Mouse (Mus musculus): ENCODE measurements around the gene Micu1.

Gene Micu1

GRCm38 (mm10) chr10:59773441-59774140 is 71.3 kb downstream of the Micu1 start:
- intact Hi-C loops (cut with DNase I): no loop called here

GRCm38 (mm10) chr10:59774141-59774534 is 71.9 kb downstream of the Micu1 start:
- intact Hi-C loops (cut with DNase I): no loop called here

- intact Hi-C loops (cut with DNase I): no loop called here
These were observed 75.0 kb downstream of the Micu1 start for GRCm38 (mm10) chr10:59777246-59777645.

- intact Hi-C loops (cut with DNase I): no loop called here
These were observed 75.9 kb downstream of the Micu1 start for GRCm38 (mm10) chr10:59778137-59778710.

GRCm38 (mm10) chr10:59780698-59781097 is 78.4 kb downstream of the Micu1 start:
- intact Hi-C loops (cut with DNase I): no loop called here

GRCm38 (mm10) chr10:59781205-59781931 is 79.1 kb downstream of the Micu1 start:
- intact Hi-C loops (cut with DNase I): no loop called here

GRCm38 (mm10) chr10:59784731-59785685 is 82.7 kb downstream of the Micu1 start:
- intact Hi-C loops (cut with DNase I): no loop called here

GRCm38 (mm10) chr10:59786289-59786688 is 84.0 kb downstream of the Micu1 start:
- intact Hi-C loops (cut with DNase I): no loop called here

- intact Hi-C loops (cut with DNase I): no loop called here
These were observed 85.0 kb downstream of the Micu1 start for GRCm38 (mm10) chr10:59787140-59787800.

GRCm38 (mm10) chr10:59787870-59788269 is 85.6 kb downstream of the Micu1 start:
- intact Hi-C loops (cut with DNase I): no loop called here

- intact Hi-C loops (cut with DNase I): no loop called here
These were observed 88.1 kb downstream of the Micu1 start for GRCm38 (mm10) chr10:59790291-59790929.

GRCm38 (mm10) chr10:59791896-59792295 is 89.6 kb downstream of the Micu1 start:
- intact Hi-C loops (cut with DNase I): no loop called here

- intact Hi-C loops (cut with DNase I): no loop called here
These were observed 90.4 kb downstream of the Micu1 start for GRCm38 (mm10) chr10:59792575-59793176.

GRCm38 (mm10) chr10:59793454-59793853 is 91.2 kb downstream of the Micu1 start:
- intact Hi-C loops (cut with DNase I): no loop called here

- intact Hi-C loops (cut with DNase I): no loop called here
These were observed 92.8 kb downstream of the Micu1 start for GRCm38 (mm10) chr10:59795085-59795484.

- intact Hi-C loops (cut with DNase I): no loop called here
These were observed 93.6 kb downstream of the Micu1 start for GRCm38 (mm10) chr10:59795902-59796301.

- intact Hi-C loops (cut with DNase I): no loop called here
These were observed 96.1 kb downstream of the Micu1 start for GRCm38 (mm10) chr10:59798371-59798770.

GRCm38 (mm10) chr10:59799303-59800044 is 97.2 kb downstream of the Micu1 start:
- intact Hi-C loops (cut with DNase I): loop anchor here (10.0 kb wide), 1 partner anchor 185 kb away; the partner anchor contains the start of genes Gm10322 and Mcu

GRCm38 (mm10) chr10:59800159-59800558 is 97.9 kb downstream of the Micu1 start:
- intact Hi-C loops (cut with DNase I): loop anchor here (10.0 kb wide), 1 partner anchor 185 kb away; the partner anchor contains the start of genes Gm10322 and Mcu
